Mouse (Mus musculus) ES-E14 (cell line): ENCODE measurements at regions not wholly inside any gene's neighbourhood (a gene's known extent, or its start where the extent isn't known, plus 50 kb on each side); places are given as distances from the start of the nearest gene placed in this dataset.
A peak's percentile ranks its signal among the peaks of the same experiment; 100 is the strongest.

Source experiments
- DNase-seq: peaks from one replicate; pipeline ENCODE4 v3.0.0-alpha.2; 2013; ENCODE audit warnings: low read depth, low spot score
- H3K27ac ChIP-seq: 2 replicates; pipeline ENCODE4 v1.5.1; 2012; ENCODE audit warnings: low read depth, mild to moderate bottlenecking, low read length, moderate library complexity, mixed read lengths; ENCODE audit not compliant: poor library complexity, insufficient read depth, severe bottlenecking
- H3K36me3 ChIP-seq: 2 replicates; pipeline ENCODE4 v1.6.1; 2012; ENCODE audit warnings: mild to moderate bottlenecking, low read length, moderate library complexity, mixed read lengths; ENCODE audit not compliant: control insufficient read depth, poor library complexity, insufficient read depth, severe bottlenecking
- H3K4me1 ChIP-seq, 2 experiments: fragments of 150-350 bp in 1 of 2; sonication (generic) in 1 of 2; 2 replicates each; pipeline ENCODE4 v1.6.1; 2012; ENCODE audit warnings: low read length in 2 of 2, mild to moderate bottlenecking in 1 of 2, mixed read lengths in 1 of 2; ENCODE audit not compliant: control insufficient read depth in 2 of 2, insufficient read depth in 2 of 2, poor library complexity in 1 of 2
- H3K4me3 ChIP-seq, 2 experiments: fragments of 150-350 bp in 1 of 2; sonication (generic) in 1 of 2; 2 replicates each; pipeline ENCODE4 v1.5.1; 2012; ENCODE audit warnings: low read length in 2 of 2, low read depth in 1 of 2, mild to moderate bottlenecking in 1 of 2, mixed read lengths in 1 of 2; ENCODE audit not compliant: insufficient read depth in 1 of 2, poor library complexity in 1 of 2, severe bottlenecking in 1 of 2
- H3K9ac ChIP-seq: 2 replicates; pipeline ENCODE4 v1.6.1; 2012; ENCODE audit warnings: low read depth, mild to moderate bottlenecking, low read length, mixed read lengths; ENCODE audit not compliant: poor library complexity, insufficient read depth, severe bottlenecking
- H3K9me3 ChIP-seq: fragments of 150-350 bp; sonication (generic); 2 replicates; pipeline ENCODE4 v1.6.1; 2012; ENCODE audit warnings: low read depth, mild to moderate bottlenecking, low read length; ENCODE audit not compliant: control insufficient read depth, insufficient read depth
- CHD2 ChIP-seq: IDR thresholded peaks from 2 replicates; pipeline ENCODE4 v1.6.1; 2014; ENCODE audit warnings: mild to moderate bottlenecking, low read depth, low read length, inconsistent platforms
- HCFC1 ChIP-seq: IDR thresholded peaks from 2 replicates; pipeline ENCODE4 v1.6.1; 2012; ENCODE audit warnings: low read length, inconsistent platforms, borderline replicate concordance; ENCODE audit not compliant: insufficient read depth
- MAFK ChIP-seq: IDR thresholded peaks from 2 replicates; pipeline ENCODE4 v1.6.1; 2014; ENCODE audit warnings: mild to moderate bottlenecking, low read depth, low read length, inconsistent platforms; ENCODE audit not compliant: insufficient read depth
- ZC3H11A ChIP-seq: IDR thresholded peaks from 2 replicates; pipeline ENCODE4 v1.6.1; 2012; ENCODE audit warnings: low read depth, mild to moderate bottlenecking, inconsistent platforms, low read length, borderline replicate concordance
- ZNF384 ChIP-seq: IDR thresholded peaks from 2 replicates; pipeline ENCODE4 v1.6.1; 2012; ENCODE audit warnings: low read depth, low read length, inconsistent platforms
- in situ Hi-C, 2 experiments: fragments of 600-800 bp; cut with MboI; formaldehyde crosslinking; loops; one replicate each; pipeline ENCODE4 v1.15.1; 2025; ENCODE audit warnings: low sequenced_read_pairs in 2 of 2, inconsistent platforms in 1 of 2; ENCODE audit not compliant: unreplicated experiment in 2 of 2

DNA sequence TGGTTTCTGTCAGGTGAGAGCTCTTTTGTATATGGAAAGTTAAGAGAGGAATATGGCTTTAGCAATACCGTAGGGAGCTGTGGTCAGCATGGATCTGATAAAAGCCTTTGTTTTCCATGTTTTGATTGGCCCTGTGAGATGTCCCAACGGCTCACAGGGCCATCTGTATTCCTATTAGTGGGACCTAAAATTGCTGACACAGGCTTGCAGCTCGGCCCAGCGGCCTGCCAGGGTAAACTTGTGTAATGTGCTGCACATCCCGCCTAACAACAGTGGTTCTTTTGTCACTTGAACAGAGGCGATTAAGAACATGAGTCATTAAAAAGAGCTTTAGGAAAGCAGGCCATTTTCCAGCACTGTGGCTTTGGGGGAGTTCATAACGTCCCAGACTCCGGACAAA, 159.0 kb upstream of the Cdkn2b start:
- Histone ChIP-seq H3K4me3 (no peak overlapping the region), H3K9me3 (no peaks in the 10 kb centered on the region), H3K9ac (no peak overlapping the region), H3K4me1 (peaks cover 0 to 1% of the 10 kb centered on the region in 2 experiments; a peak in 1 of 4 replicates), H3K27ac (no peak overlapping the region), H3K36me3 (no peaks in the 10 kb centered on the region)
- no peak for DNase-seq
- in situ Hi-C loops = no loop called here
- TF ChIP-seq MAFK (peak; percentile 44; the same call in 1 of the 2 replicates), ZC3H11A (no peak)

DNA sequence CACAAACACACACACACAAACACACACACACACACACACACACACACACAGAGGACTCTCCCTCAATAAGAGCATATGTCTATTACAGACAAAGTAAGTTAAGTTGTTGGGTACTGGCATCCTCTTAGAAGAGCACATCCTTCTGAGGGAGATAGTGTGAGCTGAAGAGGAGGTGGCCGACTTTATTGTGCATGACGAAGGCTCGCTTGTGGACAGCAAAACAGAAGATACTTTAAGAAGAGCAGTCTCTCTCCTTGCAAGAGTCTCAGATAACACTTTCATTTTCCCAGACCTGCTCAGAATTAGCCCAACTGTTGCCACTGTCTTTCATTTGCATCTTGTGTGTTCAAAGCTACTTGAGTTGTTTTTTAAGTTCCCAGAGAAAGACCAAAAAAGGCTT, 158.6 kb upstream of the Cdkn2b start:
- Histone ChIP-seq H3K4me3 (no peak overlapping the region), H3K27ac (no peak overlapping the region), H3K4me1 (no peaks in the 10 kb centered on the region), H3K9me3 (no peaks in the 10 kb centered on the region), H3K9ac (no peak overlapping the region), H3K36me3 (no peaks in the 10 kb centered on the region)
- no peak for DNase-seq
- in situ Hi-C loops = no loop called here
- TF ChIP-seq HCFC1 (no peak), ZC3H11A (no peak), MAFK (no peak), ZNF384 (no peak), CHD2 (no peak)

DNA sequence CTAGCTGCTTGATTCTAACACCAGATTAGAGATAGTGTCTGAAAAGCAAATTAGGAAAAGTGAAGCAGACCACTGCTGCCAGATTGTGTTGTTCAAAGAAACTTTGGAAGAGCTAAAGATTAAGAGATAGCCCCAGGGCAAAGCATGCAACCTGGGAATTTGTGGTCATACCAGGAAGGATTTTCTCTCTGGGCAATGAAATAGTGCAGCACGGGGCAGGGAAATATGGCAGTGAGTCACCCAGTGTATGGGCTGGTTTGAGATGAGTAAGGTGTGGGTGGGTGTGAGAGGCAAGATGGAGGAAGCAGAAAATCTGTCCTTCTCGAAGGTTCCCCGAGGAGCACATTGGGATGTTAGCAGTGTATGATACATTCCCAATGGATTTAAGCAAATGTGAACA, 155.9 kb upstream of the Cdkn2b start:
- DNase-seq = no peak
- Histone ChIP-seq H3K9me3 (no peaks in the 10 kb centered on the region), H3K27ac (no peak overlapping the region), H3K4me3 (no peak overlapping the region), H3K9ac (no peak overlapping the region), H3K36me3 (no peaks in the 10 kb centered on the region), H3K4me1 (no peaks in the 10 kb centered on the region)
- TF ChIP-seq ZC3H11A (no peak), MAFK (no peak), CHD2 (no peak), ZNF384 (no peak), HCFC1 (no peak)
- in situ Hi-C loops = no loop called here

DNA sequence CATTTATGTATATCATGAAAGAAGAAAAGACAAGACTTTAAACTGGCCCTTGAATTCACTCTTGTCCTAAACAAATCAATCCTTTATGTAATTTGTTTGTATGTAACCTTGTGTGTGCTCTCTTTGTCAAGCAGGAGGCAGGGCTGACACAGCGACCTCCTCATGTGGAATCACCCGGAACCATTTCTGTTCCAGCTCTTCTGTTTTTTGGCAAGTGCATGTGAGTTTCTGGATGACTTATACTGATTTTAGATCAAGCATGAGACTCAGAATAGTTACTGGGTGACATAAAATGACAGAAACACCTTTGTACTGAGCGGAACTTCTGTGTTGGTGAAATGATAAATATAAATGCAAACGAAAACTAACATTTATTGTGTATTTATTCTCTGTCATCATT, 152.3 kb upstream of the Cdkn2b start:
- DNase-seq = no peak
- TF ChIP-seq CHD2 (no peak), ZC3H11A (no peak), MAFK (no peak), ZNF384 (no peak)
- in situ Hi-C loops = no loop called here

DNA sequence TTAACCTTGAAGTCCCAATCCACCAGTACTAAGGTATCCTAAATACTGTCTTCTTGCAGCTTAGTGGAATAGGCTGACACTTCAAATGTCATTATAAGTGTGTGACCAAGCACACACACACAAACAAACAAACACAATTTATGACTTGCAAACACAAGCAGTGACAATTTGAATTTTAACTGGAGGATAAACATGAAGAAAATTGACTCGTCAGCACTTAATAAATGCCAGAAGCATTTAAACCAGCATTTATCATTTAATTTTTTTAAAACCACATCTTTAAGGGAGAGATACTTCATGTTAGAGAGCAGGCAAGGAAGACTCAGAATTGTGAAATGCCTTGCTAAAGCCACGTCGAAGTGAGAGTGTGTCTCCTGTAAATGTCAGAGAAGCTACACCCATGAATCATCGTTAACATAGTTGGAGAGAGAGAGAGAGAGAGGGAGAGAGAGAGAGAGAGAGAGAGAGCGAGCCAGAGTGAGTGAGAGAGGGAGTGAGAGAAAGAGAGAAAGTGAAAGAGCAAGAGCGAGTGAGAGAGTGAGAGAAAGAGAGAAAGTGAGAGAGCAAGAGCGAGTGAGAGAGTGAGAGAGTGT, 149.4 kb upstream of the Cdkn2b start:
- no peak for DNase-seq
- H3K27ac ChIP-seq = no peak overlapping the region
- no peaks in the 10 kb centered on the region for H3K4me1 ChIP-seq
- no peaks in the 10 kb centered on the region for H3K36me3 ChIP-seq
- TF ChIP-seq HCFC1 = no peak
- no peak for TF ChIP-seq ZC3H11A
- no peak for TF ChIP-seq MAFK
- TF ChIP-seq CHD2 = no peak
- no peak for TF ChIP-seq ZNF384
- H3K9ac ChIP-seq = no peak overlapping the region
- in situ Hi-C loops = no loop called here
- no peaks in the 10 kb centered on the region for H3K9me3 ChIP-seq
- no peak overlapping the region for H3K4me3 ChIP-seq

More for the DNA sequence above, 152.3 kb upstream of the Cdkn2b start:
- H3K9ac ChIP-seq = no peak overlapping the region
- no peaks in the 10 kb centered on the region for H3K4me1 ChIP-seq
- no peaks in the 10 kb centered on the region for H3K9me3 ChIP-seq
- H3K36me3 ChIP-seq = no peaks in the 10 kb centered on the region
- H3K27ac ChIP-seq = no peak overlapping the region
- H3K4me3 ChIP-seq = no peak overlapping the region
